Mouse (Mus musculus): ENCODE data around the gene Vps8. TPM values are rescaled to one million over a fixed set of nuclear protein-coding genes. Genes with fewer than 3 reads are reported as not detected.

Vps8 gene
- polyA plus RNA-seq, 1 experiment = 8.2 TPM

DNA sequence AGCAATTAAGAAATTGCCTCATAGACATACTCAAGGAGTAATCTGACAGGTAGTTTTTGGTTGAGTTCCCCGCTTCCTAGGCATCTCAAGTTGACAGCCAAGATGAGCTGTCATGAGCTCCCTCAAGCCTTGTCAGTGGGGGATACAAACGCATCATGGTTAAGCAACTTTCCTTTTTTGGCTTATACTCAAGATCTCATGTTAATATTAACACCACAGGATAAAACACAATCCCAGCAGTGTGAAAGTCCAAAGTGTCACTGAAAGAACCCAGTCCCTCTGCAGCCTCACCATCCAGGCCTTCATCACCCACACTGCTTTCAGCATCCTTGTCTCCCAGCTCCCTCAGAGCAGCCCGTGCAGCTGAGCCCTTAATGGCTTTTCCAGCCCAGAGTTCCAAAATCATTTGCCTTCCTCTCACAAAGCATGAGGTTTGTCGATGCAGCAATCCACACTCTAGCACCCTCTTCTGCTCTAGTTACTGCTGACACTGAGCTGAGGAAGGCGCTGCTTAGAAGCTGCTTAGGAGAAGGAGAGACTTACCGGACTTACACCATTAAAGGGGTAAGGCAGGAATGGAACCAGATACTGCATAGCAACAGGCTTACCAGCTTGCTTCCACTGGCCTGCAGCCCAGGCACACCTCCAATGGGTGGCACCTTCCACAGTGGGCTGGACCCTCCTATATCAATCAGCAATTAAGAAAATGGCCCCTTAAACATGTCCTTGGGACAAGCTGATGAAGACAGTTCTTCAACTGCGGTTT, 113.5 kb downstream of the Vps8 start:
- 92% methylated on average over 7 of the region's 7 CpGs for WGBS
- TF ChIP-seq POLR2A (IDR thresholded peaks at IDR 0.05; ENCODE audit: low read depth, low read length) (no peak), CTCF (IDR thresholded peaks at IDR 0.05; ENCODE audit: extremely low read depth, insufficient read depth, insufficient read length, insufficient replicate concordance) (no peak)
- Histone ChIP-seq H3K27me3 (ENCODE audit: control insufficient read depth, insufficient read depth, low read length) (no peaks in the 10 kb centered on the region), H3K27ac (ENCODE audit: insufficient read depth, low read length) (no peak overlapping the region), H3K36me3 (ENCODE audit: control insufficient read depth, insufficient read depth, low read length) (peaks cover 8% of the 10 kb centered on the region), H3K4me3 (ENCODE audit: extremely low read depth, insufficient read depth, insufficient read length) (no peak overlapping the region), H3K4me1 (ENCODE audit: control insufficient read depth, insufficient read depth, insufficient read length) (no peaks in the 10 kb centered on the region)
- no peak for DNase-seq (ENCODE audit: low read depth in 1 of 2, low spot score in 2 of 2)

DNA sequence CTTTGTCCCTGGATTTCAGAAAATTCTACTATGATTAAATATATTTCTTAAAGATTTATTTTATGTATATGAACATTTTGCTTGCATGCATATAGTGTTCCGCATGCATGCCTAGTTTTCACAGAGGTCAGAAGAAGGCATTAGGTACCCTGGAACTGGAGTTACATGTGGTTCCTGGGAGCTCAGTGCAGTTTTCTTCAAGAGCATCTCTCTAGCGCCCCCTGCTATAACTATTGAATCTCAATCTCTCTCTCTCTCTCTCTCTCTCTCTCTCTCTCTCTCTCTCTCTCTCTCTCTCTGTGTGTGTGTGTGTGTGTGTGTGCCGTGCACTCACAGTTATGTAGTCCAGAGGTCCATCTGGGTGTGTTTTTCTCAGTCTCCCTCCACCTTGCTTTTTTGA, 114.4 kb downstream of the Vps8 start:
- no peak for TF ChIP-seq POLR2A (IDR thresholded peaks at IDR 0.05; ENCODE audit: low read depth, low read length)
- no peak for TF ChIP-seq CTCF (IDR thresholded peaks at IDR 0.05; ENCODE audit: extremely low read depth, insufficient read depth, insufficient read length, insufficient replicate concordance)
- no peak for DNase-seq (ENCODE audit: low read depth in 1 of 2, low spot score in 2 of 2)
- H3K36me3 ChIP-seq (ENCODE audit: control insufficient read depth, insufficient read depth, low read length) = peaks cover 9% of the 10 kb centered on the region
- 89% methylated on average over 3 of the region's 3 CpGs for WGBS
- no peaks in the 10 kb centered on the region for H3K4me1 ChIP-seq (ENCODE audit: control insufficient read depth, insufficient read depth, insufficient read length)
- H3K27ac ChIP-seq (ENCODE audit: insufficient read depth, low read length) = no peak overlapping the region
- no peaks in the 10 kb centered on the region for H3K27me3 ChIP-seq (ENCODE audit: control insufficient read depth, insufficient read depth, low read length)
- no peak overlapping the region for H3K4me3 ChIP-seq (ENCODE audit: extremely low read depth, insufficient read depth, insufficient read length)

DNA sequence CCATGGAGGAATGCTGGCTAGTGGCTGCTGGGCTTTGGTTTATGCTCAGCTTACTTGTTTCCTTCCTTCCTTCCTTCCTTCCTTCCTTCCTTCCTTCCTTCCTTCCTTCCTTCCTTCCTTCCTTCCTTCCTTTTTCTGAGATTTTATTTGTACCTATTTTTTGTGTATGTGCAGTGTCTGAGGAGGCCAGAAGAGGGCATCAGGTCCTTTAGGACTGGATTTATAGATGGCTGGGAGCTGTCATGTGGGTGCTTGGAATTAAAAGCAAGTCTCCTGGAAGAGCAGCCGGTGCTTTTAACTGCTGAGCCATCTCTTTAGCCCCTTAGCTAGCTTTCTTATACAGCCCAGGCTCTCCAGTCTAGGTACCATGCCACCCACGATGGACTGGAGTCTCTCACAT, 116.0 kb downstream of the Vps8 start:
- H3K36me3 ChIP-seq (ENCODE audit: control insufficient read depth, insufficient read depth, low read length) = peaks cover 9% of the 10 kb centered on the region
- H3K27me3 ChIP-seq (ENCODE audit: control insufficient read depth, insufficient read depth, low read length) = no peaks in the 10 kb centered on the region
- no peak overlapping the region for H3K4me3 ChIP-seq (ENCODE audit: extremely low read depth, insufficient read depth, insufficient read length)
- no peak for TF ChIP-seq CTCF (IDR thresholded peaks at IDR 0.05; ENCODE audit: extremely low read depth, insufficient read depth, insufficient read length, insufficient replicate concordance)
- no peaks in the 10 kb centered on the region for H3K4me1 ChIP-seq (ENCODE audit: control insufficient read depth, insufficient read depth, insufficient read length)
- no peak overlapping the region for H3K27ac ChIP-seq (ENCODE audit: insufficient read depth, low read length)
- DNase-seq (ENCODE audit: low read depth in 1 of 2, low spot score in 2 of 2) = no peak
- WGBS = 78% methylated on average over 2 of the region's 2 CpGs

DNA sequence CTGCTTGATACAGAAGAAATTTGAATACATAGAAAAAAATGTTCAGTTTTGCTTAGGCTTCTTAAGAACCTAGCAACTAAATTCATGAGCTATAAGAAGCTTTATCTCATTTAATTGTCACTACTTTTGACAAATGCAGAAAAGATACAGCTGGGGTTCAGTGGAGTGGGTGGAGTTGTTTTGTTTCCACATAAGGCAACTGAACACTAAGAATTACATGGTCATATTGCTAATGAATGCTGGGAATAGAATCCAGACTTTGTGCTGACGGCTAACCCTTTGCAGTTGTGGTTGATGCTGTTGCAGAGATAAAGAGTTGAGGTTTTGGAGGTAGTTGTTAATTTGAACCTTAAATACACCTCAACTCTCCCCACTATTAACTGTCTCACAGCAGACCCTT, 119.6 kb downstream of the Vps8 start:
- H3K27ac ChIP-seq (ENCODE audit: insufficient read depth, low read length) = no peak overlapping the region
- peaks cover 11% of the 10 kb centered on the region for H3K36me3 ChIP-seq (ENCODE audit: control insufficient read depth, insufficient read depth, low read length)
- H3K27me3 ChIP-seq (ENCODE audit: control insufficient read depth, insufficient read depth, low read length) = no peaks in the 10 kb centered on the region
- WGBS = 79% methylated on average over 1 of the region's 1 CpGs
- DNase-seq (ENCODE audit: low read depth in 1 of 2, low spot score in 2 of 2) = no peak
- no peaks in the 10 kb centered on the region for H3K4me1 ChIP-seq (ENCODE audit: control insufficient read depth, insufficient read depth, insufficient read length)
- TF ChIP-seq CTCF (IDR thresholded peaks at IDR 0.05; ENCODE audit: extremely low read depth, insufficient read depth, insufficient read length, insufficient replicate concordance) (no peak), POLR2A (IDR thresholded peaks at IDR 0.05; ENCODE audit: low read depth, low read length) (no peak)
- no peak overlapping the region for H3K4me3 ChIP-seq (ENCODE audit: extremely low read depth, insufficient read depth, insufficient read length)

DNA sequence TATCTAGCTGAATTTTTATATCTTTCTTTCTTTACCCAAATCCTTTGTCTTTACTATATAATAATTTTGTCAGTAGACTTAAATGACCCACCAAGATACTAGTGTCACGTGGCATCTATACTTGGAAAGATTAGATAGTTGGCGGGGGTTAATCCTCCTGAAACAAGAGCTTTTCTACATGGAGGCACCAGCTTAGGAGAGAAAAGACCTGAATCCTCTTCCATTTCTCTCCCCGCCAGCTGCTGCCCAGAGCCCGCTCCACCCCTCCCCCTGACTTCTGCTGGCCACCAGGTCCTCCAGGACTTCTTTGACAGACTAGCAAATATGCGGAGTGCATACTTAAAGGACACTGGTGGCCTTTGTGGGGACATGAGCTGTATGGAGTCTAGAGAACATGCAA, 124.5 kb downstream of the Vps8 start:
- DNase-seq (ENCODE audit: low read depth in 1 of 2, low spot score in 2 of 2) = no peak
- Histone ChIP-seq H3K36me3 (ENCODE audit: control insufficient read depth, insufficient read depth, low read length) (peaks cover 5% of the 10 kb centered on the region), H3K4me1 (ENCODE audit: control insufficient read depth, insufficient read depth, insufficient read length) (no peaks in the 10 kb centered on the region), H3K4me3 (ENCODE audit: extremely low read depth, insufficient read depth, insufficient read length) (no peak overlapping the region), H3K27me3 (ENCODE audit: control insufficient read depth, insufficient read depth, low read length) (no peaks in the 10 kb centered on the region), H3K27ac (ENCODE audit: insufficient read depth, low read length) (no peak overlapping the region)
- 91% methylated on average over 5 of the region's 5 CpGs for WGBS
- no peak for TF ChIP-seq POLR2A (IDR thresholded peaks at IDR 0.05; ENCODE audit: low read depth, low read length)
- TF ChIP-seq CTCF (IDR thresholded peaks at IDR 0.05; ENCODE audit: extremely low read depth, insufficient read depth, insufficient read length, insufficient replicate concordance) = no peak

DNA sequence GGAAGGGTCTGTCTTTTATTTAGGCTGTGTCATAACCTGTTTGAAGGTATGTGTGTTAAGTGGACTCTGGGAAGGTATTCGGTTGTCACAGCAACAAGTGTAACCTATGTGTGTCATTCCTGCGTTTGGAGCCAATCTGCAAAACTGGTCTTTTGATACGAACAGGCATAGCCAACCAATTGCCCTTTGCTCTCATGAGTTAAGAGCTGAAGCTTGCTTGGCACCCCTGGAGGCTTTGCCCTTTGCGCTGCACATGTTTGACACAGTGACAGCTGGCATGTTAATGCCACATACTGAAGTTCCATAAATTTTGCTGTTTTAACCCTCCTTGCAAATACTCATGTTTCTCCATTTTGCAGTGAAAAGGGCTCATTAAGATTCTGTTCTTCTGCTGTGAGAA, 126.8 kb downstream of the Vps8 start:
- no peak for TF ChIP-seq CTCF (IDR thresholded peaks at IDR 0.05; ENCODE audit: extremely low read depth, insufficient read depth, insufficient read length, insufficient replicate concordance)
- no peak for TF ChIP-seq POLR2A (IDR thresholded peaks at IDR 0.05; ENCODE audit: low read depth, low read length)
- no peak for DNase-seq (ENCODE audit: low read depth in 1 of 2, low spot score in 2 of 2)
- 93% methylated on average over 4 of the region's 4 CpGs for WGBS
- Histone ChIP-seq H3K27me3 (ENCODE audit: control insufficient read depth, insufficient read depth, low read length) (no peaks in the 10 kb centered on the region), H3K27ac (ENCODE audit: insufficient read depth, low read length) (no peak overlapping the region), H3K36me3 (ENCODE audit: control insufficient read depth, insufficient read depth, low read length) (peaks cover 6% of the 10 kb centered on the region), H3K4me1 (ENCODE audit: control insufficient read depth, insufficient read depth, insufficient read length) (no peaks in the 10 kb centered on the region), H3K4me3 (ENCODE audit: extremely low read depth, insufficient read depth, insufficient read length) (no peak overlapping the region)

DNA sequence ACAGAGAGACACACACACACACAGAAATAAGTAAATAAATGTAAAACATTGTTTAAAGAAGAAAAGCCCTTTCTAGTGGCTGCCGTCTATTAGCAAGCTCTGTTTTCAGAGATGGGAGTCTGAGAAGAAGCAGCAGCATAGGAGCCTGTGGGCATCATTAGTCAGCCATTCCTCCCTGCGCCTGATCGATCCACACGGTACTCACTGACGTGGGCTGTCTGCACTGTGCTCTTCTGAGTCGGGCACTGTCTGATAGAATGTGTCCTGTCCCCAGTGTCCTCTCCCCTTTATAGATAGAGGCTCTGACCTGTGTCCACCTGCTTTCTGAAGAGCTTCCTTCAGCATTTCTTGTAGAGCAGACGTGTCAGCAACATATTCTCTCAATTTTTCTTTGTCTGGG, 127.5 kb downstream of the Vps8 start:
- Histone ChIP-seq H3K4me3 (ENCODE audit: extremely low read depth, insufficient read depth, insufficient read length) (no peak overlapping the region), H3K27ac (ENCODE audit: insufficient read depth, low read length) (no peak overlapping the region), H3K27me3 (ENCODE audit: control insufficient read depth, insufficient read depth, low read length) (no peaks in the 10 kb centered on the region), H3K4me1 (ENCODE audit: control insufficient read depth, insufficient read depth, insufficient read length) (no peaks in the 10 kb centered on the region), H3K36me3 (ENCODE audit: control insufficient read depth, insufficient read depth, low read length) (0 out of 2 replicates have a peak, but pooled peaks cover 1% of the 10 kb centered on the region)
- WGBS = 91% methylated on average over 7 of the region's 7 CpGs
- TF ChIP-seq CTCF (IDR thresholded peaks at IDR 0.05; ENCODE audit: extremely low read depth, insufficient read depth, insufficient read length, insufficient replicate concordance) (no peak), POLR2A (IDR thresholded peaks at IDR 0.05; ENCODE audit: low read depth, low read length) (no peak)
- no peak for DNase-seq (ENCODE audit: low read depth in 1 of 2, low spot score in 2 of 2)

All from spleen, adult 2 months (tissue).